Mouse (Mus musculus): ENCODE data around the gene Prss12. TPM values are rescaled to one million over a fixed set of nuclear protein-coding genes. Genes with fewer than 3 reads are reported as not detected.
"Not testable (repeated sequence)": the region's sequence is repeated elsewhere in the genome, so short reads cannot be mapped to it uniquely, and the experiment has no call there.

The Prss12 gene
- total RNA-seq, 2 experiments from 2014 or later = 1.7 to 2.1 TPM

GRCm38 (mm10) chr3:123462264-123462663 lies 15.6 kb downstream of the Prss12 start:
- DNase-seq (ENCODE audit: low spot score in 2 of 2) = no peak

DNA sequence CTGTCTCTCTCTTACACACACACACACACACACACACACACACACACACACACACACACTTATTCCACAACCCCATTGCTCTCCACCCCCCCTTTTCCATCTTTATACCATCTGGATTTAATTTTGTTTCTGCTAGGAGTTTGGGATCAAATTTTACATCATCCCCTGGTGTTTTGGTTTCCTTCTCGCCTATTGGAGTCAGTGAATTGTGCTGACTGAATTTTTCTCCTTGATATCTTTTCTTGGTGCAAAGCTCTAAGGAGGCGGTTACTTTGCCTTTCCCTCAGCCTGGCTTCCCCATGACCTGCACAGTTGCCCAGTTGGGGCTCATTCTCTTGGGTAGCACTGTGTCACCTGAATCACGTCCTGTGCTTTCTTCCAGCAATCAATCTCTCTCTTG lies 30.1 kb downstream of the Prss12 start:
- DNase-seq (ENCODE audit: low spot score in 2 of 2) = no peak

DNA sequence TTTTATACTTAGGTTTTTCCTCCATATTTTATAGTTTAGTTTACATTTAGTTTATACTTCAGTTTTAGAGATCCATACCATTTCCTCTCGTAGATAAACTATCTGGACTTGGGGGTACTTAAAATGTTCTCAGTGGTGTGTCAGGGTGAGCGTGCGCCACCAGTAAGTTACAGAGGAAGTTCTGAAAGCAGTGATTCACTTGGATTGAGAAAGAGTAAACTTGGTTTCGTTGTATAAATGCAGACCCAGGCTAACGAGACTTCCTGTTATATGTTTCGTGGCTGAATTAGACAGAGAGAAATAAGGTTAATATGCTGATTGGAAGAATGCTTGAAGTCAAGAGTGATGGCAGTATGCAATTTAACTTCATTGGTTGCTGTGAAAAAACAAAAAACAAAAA lies 34.6 kb downstream of the Prss12 start:
- no peak for DNase-seq (ENCODE audit: low spot score in 2 of 2)

GRCm38 (mm10) chr3:123491814-123492213 lies 45.1 kb downstream of the Prss12 start:
- no peak for DNase-seq (ENCODE audit: low spot score in 2 of 2)

GRCm38 (mm10) chr3:123493163-123493562 lies 46.5 kb downstream of the Prss12 start:
- DNase-seq (ENCODE audit: low spot score in 2 of 2) = no peak

DNA sequence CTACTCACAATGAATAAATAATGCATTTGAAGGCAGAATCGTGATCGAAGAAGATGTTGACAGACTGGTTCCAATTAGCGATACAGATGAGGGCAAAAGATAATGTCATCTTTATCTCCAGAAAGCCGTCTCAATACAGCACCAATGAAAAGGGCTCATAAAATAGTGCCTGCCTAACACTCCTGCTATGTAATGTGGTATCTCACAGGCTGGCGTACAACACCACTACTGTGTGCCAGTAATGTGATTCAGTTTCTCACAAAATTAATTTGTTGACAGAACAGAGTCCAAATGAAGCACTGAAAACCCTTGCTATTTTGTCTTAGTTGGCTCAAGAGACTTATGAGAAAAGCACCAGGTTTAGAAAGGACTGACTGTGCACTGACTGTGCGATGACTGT lies 48.4 kb downstream of the Prss12 start:
- no peak for DNase-seq (ENCODE audit: low spot score in 2 of 2)

DNA sequence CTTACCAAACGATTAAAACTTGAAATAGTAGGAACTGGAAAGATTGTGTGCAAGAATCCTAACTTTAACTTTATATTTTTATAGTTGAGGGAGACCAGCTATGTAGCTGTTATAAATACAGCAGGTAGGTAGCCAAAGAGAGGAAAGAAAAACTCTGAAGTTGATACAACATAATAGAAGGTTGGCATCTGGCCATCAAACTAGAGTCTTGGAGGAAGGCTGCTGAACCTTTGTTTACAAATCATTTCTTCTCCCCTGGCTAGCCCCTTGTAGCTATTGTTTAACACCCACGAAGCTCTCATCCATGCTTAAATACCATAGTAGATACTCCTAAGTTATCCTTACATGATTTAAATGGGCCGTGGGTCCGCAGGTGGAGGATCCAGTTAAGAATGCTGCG lies 52.1 kb downstream of the Prss12 start:
- no peak for DNase-seq (ENCODE audit: low spot score in 2 of 2)

GRCm38 (mm10) chr3:123501798-123502197 lies 55.1 kb downstream of the Prss12 start:
- not testable (repeated sequence) for DNase-seq (ENCODE audit: low spot score in 2 of 2)

DNA sequence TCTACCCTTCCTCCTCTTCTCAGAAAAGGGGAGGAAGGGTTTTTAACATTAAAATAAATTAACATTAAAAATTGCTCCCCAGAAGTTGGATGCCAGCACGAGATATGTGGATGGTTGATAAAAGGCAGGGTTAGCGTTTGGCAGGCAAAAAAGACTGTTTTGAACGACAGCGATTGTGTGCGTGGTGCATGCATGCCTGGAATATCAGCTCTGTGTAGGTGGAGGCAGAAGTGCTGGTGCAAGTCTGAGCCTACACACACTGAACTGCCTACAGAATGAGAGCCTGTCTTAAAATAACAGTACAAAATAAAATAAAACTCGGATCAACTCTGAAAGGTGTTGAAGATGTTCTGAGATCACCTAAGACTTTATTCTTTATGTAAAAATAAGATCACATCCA lies 57.2 kb downstream of the Prss12 start:
- no peak for DNase-seq (ENCODE audit: low spot score in 2 of 2)

DNA sequence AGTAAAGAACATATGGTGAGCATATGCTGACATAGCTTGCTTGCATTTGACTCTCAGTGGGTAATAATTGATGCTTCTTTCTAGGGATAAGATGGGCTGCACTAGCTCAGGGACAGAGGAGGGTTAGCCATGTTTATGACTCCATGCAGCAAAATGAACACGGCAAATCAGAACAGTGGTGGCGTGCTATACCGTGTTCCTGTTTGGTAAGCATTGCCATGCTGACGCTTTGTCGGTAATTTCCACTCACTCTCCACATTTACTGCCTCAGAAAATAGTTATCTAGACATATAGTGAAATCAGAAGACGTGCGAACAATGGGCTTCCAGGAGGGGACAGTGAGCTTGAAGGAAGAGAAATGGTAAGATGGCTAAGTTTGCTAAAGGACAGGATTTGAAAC lies 58.1 kb downstream of the Prss12 start:
- DNase-seq (ENCODE audit: low spot score in 2 of 2) = no peak

GRCm38 (mm10) chr3:123505778-123506667 lies 59.3 kb downstream of the Prss12 start:
- DNase-seq (ENCODE audit: low spot score in 2 of 2) = peak in 1 of 2 experiments; percentile 3

- DNase-seq (ENCODE audit: low spot score in 2 of 2) = no peak
These were observed 60.3 kb downstream of the Prss12 start for GRCm38 (mm10) chr3:123506699-123507662.

DNA sequence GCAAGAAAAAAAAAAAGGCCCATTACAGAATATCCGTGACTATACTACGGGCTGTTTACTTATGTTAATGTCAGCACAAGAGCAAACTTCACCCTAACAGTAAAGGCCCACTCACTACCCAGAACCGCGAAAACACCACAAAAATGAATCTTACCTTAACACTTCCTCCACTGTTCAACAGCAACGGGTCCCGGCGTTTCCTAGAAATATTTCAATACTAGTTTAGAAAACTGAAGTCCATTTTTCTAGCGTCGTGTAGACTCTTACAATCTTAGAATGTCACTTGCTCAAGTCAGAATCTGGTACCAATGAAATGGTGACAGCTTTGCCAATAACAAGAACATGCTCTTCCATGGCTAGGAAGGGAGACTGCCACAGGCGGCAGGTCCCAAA lies 60.9 kb downstream of the Prss12 start:
- DNase-seq (ENCODE audit: low spot score in 2 of 2) = no peak

- peak; percentile 97 for DNase-seq (ENCODE audit: low spot score in 2 of 2)
These were observed 61.5 kb downstream of the Prss12 start for GRCm38 (mm10) chr3:123508056-123508674.

DNA sequence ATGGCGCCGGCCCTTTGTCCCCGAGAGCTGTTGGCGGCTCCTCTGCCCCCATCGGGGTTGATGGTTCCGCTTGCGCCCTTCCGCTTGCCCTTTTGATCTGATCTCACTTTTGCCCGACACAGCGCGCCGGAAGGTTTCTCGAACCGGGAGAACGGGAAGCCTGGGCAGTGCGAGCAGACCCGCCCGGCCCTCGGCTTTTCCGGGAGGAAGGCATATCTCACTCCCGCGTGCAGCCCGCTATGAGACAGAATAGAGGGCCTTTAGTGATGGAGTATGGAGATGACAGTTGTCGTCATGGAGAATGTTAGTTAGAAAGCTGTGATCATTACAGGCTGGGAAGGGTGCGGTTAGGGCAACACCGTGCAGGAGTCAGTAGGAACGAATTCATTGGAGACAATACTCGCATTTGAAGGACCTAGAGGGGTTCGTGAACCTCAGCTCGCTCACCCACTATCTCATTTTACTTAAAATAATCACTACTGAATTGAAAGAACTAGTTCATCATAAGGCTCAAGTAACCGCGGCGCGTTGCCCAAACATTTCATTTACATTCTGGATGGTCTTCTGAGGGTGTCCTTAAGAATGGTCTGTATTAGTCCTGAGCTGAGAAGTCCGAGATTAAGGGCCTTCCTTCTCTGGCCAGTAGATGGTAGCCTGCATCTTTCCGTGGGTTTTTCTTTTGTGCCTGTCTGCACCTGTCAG lies 62.1 kb downstream of the Prss12 start:
- no peak for DNase-seq (ENCODE audit: low spot score in 2 of 2)

DNA sequence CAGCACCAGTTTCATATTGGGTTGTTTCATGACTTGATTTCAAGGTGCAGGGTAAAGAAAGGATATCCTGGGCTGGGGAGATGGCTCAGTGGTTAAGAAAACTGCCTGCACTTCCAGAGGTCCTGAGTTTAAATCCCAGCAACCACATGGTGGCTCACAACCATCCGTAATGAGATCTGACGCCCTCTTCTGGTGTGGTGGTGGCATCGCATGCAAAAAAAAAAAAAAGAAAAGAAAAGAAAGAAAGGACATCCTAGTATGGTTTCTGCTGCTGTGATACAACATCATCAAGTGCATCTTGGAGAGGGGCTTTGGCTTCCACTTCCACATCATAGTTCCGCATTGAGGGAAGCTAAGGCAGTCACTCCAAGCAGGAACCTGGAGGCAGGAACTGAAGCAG lies 65.1 kb downstream of the Prss12 start:
- DNase-seq (ENCODE audit: low spot score in 2 of 2) = no peak

- no peak for DNase-seq (ENCODE audit: low spot score in 2 of 2)
These were observed 68.2 kb downstream of the Prss12 start for GRCm38 (mm10) chr3:123514886-123515285.

DNA sequence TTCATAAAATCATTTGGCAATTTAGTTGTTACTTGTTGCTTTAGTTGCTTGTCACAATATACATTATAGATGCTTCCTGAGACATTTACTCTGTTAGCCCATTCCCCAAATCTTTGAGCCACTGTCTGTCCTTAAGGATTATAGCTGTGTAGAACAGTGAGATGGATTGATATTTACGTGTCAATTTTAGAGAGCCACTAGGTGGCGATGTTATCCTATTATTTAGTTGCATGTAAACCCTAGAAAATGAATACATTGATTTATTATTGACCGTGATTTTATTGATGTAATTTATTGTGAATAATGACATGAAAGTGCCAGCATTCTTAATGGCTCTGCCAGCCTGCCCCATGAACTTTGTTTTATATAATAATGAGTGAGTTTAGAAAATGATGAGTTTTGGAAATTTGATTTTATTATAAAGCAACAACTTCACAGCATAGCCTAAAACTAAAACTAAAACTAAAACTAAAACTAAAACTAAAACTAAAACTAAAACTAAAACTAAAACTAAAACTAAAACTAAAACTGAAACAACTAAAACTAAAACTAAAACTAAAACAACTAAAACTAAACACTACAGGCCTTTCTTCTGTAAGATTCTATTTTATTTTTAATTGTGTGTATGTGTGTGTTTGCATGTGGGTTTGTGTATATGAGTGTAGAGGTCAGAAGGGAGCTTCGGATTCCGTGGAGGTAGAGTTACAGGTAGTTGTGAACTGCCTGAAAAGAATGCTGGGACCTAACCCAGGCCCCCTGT lies 69.1 kb downstream of the Prss12 start:
- peak; percentile 30 to 54 for DNase-seq (ENCODE audit: low spot score in 2 of 2)

DNA sequence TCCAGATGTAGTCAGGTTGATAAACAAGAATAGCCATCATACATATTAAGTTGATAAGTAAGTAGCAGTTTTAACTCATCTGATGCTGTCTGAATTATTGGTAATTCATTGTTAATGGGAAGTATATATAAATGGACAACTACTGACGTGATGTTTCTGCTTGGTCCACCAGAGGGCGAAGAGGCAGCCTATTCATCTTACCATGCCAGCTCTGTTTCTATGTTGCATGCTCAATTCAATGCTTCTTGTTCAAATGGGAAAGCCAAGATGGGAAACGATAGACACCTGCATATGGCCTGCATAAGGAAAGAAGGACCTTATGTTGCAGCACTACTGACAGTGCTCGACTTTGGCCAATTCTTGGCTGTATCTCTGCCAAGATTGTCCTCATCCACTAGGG lies 70.1 kb downstream of the Prss12 start:
- peak in 1 of 2 experiments; percentile 25 for DNase-seq (ENCODE audit: low spot score in 2 of 2)

Data from adrenal gland, adult 18-20 months (tissue).